Mouse (Mus musculus): ENCODE results near the gene Oas1c.

Oas1c gene

DNA sequence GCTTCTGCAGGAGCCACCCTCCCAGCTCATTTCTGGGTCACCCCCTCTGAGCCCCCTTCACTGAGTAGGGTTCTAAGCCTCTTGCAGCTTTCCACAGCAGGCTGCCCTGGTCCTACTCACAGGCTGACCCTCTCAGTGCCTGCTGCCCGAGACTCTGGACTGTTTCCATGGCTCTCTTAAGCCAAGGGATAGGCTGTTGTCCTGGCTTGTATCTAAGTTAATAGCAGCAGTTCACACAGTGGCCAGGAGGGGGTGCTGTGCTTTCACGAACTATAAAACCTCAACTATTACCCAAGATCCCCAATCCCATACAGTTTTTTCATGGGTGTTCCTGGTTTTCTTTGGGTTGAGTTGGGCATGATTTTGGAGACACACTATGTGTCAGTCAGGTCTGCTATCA, 19.3 kb downstream of the Oas1c start:
- in situ Hi-C loops (cut with MboI; ENCODE audit: low pct_unique_long_range_greater_than_20kb in 1 of 2, low sequenced_read_pairs in 2 of 2, unreplicated experiment in 1 of 2), result no loop called here

DNA sequence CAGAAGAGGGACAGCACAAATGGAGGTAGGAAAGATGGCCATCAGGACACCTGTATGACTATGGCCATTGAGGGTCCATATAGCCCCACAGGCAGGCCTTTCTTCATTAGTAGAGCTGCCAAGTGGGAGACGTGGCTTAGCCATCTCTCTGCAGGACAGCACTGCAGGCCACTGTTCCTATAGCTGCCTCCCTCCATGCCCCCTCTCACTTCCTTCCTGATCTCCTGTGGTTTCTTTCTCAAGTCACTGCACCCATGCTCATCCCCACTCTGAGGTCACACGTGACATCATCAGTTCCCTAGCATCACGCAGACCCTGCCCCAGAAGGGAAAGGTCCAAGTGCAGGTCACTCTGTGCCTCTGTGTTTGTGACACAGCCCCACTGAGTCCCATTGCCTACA, 25.3 kb downstream of the Oas1c start:
- in situ Hi-C loops (cut with MboI; ENCODE audit: low pct_unique_long_range_greater_than_20kb in 1 of 2, low sequenced_read_pairs in 2 of 2, unreplicated experiment in 1 of 2), result no loop called here

DNA sequence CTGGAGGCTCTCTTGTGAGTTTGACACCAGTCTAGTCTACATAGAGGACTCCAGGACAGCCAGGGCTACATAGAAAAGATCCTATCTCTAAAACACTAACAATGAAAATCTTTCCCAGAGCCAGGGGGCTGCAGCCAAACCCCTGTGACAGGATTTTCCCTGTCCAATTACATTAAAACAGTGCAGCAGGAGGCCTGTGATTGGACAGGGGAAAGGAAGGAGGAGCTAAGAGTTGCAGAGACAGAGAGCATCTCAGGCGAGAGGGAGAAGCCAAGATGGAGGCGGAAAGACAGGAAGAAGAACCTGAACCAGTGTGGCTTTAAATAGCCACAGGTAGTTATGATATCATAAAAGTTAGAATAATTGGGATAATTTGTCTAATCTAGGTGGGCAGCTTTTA, 29.9 kb downstream of the Oas1c start:
- in situ Hi-C loops (cut with MboI; ENCODE audit: low pct_unique_long_range_greater_than_20kb in 1 of 2, low sequenced_read_pairs in 2 of 2, unreplicated experiment in 1 of 2), result no loop called here

DNA sequence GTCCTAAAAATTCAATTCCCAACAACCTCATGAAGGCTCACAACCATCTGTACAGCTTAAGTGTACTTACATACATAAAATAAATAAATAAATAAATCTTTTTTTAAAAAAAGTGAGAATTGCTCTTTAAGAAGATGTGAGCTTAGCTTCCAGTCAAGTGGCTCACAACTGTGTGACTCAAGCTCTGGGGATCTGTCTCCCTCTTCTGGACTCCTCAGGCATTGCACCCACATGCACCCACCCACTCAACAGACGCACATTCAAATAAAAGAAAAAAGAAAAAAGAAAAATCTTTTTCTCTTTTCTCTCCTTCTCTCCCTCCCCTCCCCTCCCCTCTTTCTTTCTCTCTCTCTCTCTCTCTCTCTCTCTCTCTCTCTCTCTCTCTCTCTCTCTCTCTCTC, 30.7 kb downstream of the Oas1c start:
- in situ Hi-C loops (cut with MboI; ENCODE audit: low pct_unique_long_range_greater_than_20kb in 1 of 2, low sequenced_read_pairs in 2 of 2, unreplicated experiment in 1 of 2), result no loop called here

DNA sequence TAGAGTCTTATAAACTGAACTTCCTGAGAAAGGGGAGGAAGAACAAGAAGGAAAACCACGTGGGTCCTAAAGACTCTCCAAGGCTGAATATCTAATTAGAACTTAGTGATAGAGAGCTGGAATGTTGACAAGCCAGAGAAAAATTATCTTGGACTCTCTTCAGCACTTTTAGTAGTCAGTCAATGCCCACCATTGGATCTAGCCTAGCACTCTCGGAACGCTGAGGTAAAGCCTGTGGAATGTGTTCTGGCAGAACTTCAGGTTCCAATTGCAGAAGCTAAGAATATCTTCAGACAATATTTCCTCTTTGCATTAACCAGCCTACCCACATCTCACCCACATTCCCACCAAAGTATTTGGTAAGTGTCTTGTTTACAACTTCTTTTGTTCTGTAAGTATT, 32.4 kb downstream of the Oas1c start:
- in situ Hi-C loops (cut with MboI; ENCODE audit: low pct_unique_long_range_greater_than_20kb in 1 of 2, low sequenced_read_pairs in 2 of 2, unreplicated experiment in 1 of 2), result no loop called here

DNA sequence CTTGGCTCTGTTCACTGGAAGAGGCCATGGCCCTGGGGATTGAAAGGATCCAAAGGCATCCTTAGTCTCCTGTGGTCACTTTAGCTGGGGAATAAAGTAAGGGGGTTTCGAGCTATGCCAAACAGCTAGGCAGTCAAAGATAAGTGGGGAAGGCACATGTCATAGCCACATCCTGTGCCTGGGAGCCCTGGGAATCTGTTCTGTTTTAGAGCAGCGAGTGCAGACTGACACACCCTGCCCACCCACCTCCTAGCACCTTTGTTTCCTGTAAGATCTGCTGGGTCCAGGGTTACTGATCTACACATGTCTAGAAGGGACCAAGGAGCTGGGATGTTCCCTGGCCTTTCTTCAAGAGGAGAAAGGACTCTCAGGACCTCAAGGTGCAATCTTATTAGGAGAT, 33.4 kb downstream of the Oas1c start:
- in situ Hi-C loops (cut with MboI; ENCODE audit: low pct_unique_long_range_greater_than_20kb in 1 of 2, low sequenced_read_pairs in 2 of 2, unreplicated experiment in 1 of 2), result no loop called here

DNA sequence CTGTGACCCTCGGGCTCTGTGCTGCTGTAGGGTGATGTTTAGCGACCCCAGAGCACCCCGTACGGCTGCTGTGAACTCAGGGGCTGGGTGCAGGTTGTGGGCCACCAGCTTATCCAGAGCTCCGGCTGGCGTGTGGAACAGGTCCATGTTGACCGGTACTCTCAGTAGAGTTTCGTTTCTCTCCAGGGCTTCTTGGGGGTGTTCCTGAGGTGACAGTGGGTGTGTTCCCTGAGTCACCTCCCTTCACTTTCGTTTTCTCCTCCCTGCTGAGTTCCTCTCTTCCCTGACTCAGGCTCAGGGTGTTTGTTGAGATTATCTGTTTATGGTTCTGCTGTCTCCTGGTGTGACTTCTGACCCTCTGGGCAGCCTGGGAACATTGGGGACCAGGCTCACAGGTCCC, 34.8 kb downstream of the Oas1c start, which contains the start of gene Oas3:
Gene Oas3, minus strand, starts transcription at position 184 of the 400 bp plus-strand sequence.
- in situ Hi-C loops (cut with MboI; ENCODE audit: low pct_unique_long_range_greater_than_20kb in 1 of 2, low sequenced_read_pairs in 2 of 2, unreplicated experiment in 1 of 2), result no loop called here

DNA sequence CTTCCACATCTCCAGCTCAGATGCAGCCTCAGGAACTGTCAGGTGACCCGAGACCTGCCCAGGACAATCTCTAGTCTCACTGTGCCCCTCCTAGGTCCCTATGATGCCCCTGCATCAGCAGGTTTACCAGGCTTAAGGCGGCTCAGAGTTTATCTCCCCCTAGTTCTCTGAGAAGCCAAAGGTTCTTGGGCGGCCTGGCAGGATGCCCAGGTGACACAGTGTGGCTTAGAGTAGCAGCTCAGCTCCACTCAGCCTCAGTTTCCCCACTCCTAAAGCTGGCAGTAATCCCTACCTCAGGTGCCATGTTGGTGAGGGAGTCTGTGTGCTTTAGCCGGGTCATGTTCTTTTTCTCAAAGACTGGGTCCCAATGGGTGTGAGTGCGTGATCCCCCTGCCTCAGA, 35.5 kb downstream of the Oas1c start:
- in situ Hi-C loops (cut with MboI; ENCODE audit: low pct_unique_long_range_greater_than_20kb in 1 of 2, low sequenced_read_pairs in 2 of 2, unreplicated experiment in 1 of 2), result no loop called here

DNA sequence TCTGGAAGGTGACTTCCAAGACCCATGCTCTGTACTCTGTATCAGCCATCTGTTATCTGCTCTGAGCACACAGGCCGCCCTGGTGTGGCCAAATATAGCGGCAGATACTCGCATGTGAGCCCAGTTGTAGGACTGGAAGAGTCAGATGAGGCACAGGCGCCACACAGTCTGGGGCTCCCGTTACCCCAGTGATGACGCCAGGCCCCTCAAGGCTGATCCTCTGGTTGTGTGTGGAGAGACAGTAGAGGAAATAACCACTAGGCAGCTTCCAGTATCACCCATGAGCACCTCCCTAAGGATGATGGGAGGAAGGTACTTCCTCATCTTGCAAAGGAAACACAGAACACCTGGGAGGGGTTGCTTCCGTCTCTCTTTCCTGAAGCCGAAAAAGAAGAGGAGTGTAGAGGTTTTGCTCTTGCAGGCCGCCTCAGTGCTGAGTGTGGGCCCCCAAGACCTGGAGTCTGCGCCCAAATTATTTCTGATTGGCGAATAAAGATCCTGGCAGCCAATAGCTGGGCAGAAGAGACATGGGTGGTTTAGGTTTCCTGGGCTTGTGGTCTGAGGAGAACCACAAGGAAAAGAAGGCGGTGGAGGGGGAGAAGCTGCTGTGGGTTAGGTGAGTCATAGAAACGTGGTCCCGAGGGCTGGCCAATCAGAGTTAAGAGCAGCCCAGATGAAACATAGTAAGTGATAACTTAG, 36.9 kb downstream of the Oas1c start:
- in situ Hi-C loops (cut with MboI; ENCODE audit: low pct_unique_long_range_greater_than_20kb in 1 of 2, low sequenced_read_pairs in 2 of 2, unreplicated experiment in 1 of 2), result no loop called here

DNA sequence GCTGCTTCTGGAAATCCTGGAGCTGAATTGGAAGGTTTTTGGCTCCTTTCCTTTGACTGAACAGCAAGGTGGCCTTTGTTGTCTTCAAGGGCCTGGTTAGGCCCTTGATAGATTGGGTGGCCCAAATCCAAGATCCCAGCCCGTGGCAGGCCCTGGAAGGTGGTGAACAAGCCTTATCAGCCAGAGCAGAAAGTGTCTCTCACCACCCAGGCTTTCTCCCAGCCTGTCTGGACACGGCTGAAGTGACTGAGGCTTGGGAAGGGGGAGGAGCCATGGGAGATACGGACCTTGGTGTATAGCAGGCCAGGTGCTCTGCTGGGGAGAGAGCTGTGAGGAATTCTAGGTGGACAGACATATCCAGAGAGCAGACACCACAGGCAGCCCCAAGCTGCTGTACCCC, 42.9 kb downstream of the Oas1c start:
- in situ Hi-C loops (cut with MboI; ENCODE audit: low pct_unique_long_range_greater_than_20kb in 1 of 2, low sequenced_read_pairs in 2 of 2, unreplicated experiment in 1 of 2), result no loop called here

DNA sequence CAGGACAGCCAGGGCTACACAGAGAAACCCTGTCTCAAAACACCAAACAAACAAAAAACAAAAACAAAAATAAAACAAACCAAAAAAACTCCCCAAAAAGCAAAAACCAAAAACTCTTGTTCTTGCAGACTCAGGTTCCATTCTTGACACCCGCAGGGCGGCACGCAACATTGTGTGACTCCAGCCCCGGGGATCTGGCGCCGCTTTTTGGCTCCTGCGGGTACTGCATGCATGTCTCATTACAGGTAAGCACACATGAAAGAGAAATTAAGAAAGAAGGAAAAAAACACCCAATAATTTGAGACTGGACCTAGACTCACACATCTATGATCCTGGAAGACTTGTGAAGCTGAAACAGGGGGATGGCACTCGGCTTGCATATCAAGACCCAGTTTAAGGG, 47.3 kb downstream of the Oas1c start:
- in situ Hi-C loops (cut with MboI; ENCODE audit: low pct_unique_long_range_greater_than_20kb in 1 of 2, low sequenced_read_pairs in 2 of 2, unreplicated experiment in 1 of 2), result no loop called here

DNA sequence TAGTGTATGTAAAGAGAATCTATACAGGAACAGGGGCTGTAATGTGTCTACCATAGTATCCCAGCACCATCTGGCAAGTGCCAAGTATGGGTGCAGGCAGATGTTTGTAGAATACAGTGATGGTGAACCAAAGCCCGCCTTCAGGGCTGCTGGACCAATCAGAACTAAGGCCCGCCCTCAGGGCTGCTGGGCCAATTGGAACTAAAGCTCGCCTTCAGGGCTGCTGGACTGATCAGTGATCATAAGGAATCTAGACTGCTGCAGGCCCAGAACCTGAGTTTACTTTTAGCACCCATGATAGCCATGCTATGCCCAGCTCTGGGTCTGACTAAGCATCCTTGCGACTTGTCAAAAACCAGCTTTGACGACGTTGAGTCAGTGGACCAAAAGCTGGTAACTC, 50.4 kb downstream of the Oas1c start:
- in situ Hi-C loops (cut with MboI; ENCODE audit: low pct_unique_long_range_greater_than_20kb in 1 of 2, low sequenced_read_pairs in 2 of 2, unreplicated experiment in 1 of 2), result no loop called here

DNA sequence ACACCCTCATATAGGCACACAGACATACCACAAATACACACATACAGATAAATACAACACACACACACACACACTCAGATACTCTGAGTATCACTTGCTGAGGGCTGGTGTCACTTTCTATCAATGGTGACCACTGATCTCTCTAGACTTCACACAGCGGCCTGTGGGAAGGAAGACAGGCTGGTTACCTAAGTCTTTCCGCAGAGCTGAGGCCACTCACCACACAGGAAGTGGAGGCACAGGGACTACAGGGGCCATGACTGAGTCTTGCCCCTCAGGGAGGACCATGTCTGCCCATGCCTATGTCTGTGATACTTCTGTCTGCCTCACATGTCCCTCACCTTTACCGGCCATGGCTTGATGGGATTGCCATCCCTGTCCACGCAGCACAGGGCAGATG, 58.1 kb downstream of the Oas1c start:
- in situ Hi-C loops (cut with MboI; ENCODE audit: low pct_unique_long_range_greater_than_20kb in 1 of 2, low sequenced_read_pairs in 2 of 2, unreplicated experiment in 1 of 2), result no loop called here

DNA sequence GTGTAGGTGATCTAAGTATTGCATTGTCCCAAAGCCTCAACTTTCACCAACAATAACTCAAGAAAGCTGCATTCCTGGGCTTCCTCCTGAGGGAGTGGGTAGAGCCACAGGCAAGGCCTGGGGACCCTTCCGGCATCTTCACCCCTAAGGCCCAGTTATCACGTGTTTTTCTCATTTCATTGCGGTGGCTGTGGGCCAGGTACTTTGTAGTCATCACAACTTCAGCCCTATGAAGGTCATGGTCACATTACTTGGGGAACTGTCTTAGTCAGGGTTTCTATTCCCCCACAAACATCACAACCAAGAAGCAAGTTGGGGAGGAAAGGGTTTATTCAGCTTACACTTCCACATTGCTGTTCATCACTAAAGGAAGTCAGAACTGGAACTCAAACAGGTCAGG, 59.5 kb downstream of the Oas1c start:
- in situ Hi-C loops (cut with MboI; ENCODE audit: low pct_unique_long_range_greater_than_20kb in 1 of 2, low sequenced_read_pairs in 2 of 2, unreplicated experiment in 1 of 2), result no loop called here

DNA sequence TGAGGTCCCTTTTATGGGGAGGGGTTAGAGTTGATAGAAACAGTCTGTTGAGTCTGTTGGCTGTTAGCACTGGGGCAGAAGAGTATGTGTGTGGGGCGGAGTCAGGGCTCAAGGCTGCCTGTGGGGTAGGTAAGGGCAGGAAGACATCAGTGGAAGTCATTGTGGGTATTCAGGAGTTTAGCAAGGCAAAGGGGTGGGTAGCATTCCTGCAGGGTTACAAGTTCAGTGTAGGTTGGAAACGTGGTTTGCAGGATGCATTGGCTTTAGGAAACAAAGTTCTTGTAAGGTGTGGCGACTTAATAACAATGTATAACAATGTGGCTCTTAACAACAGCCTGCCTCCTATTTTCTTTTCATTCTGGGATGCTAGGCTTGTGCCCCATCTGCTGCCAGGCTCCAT, 61.1 kb downstream of the Oas1c start:
- in situ Hi-C loops (cut with MboI; ENCODE audit: low pct_unique_long_range_greater_than_20kb in 1 of 2, low sequenced_read_pairs in 2 of 2, unreplicated experiment in 1 of 2), result no loop called here

All from mouse embryonic stem cell (cell line).